Mouse (Mus musculus) embryonic facial prominence, embryonic 13.5 days (tissue): ENCODE data around the gene Sept11. TPM values are rescaled to one million over a fixed set of nuclear protein-coding genes. Genes with fewer than 3 reads are reported as not detected.
A peak's percentile ranks its signal among the peaks of the same experiment; 100 is the strongest.

Experiments
- ATAC-seq: fragments of 200-750 bp; cut with Nextera tagmentation; 2 replicates; pipeline ENCODE4 v1.8.0; 2017; ENCODE audit warnings: low read depth; ENCODE audit not compliant: insufficient number of reproducible peaks, insufficient read depth, low FRiP score, low TSS enrichment
- H3K27ac ChIP-seq: fragments of 300-500 bp; sonication (generic); 2 replicates; pipeline ENCODE4 v1.5.1; 2015; ENCODE audit warnings: moderate library complexity, mild to moderate bottlenecking, inconsistent platforms
- H3K27me3 ChIP-seq: fragments of 300-500 bp; sonication (generic); 2 replicates; pipeline ENCODE4 v1.6.1; 2015; ENCODE audit warnings: mild to moderate bottlenecking, inconsistent platforms
- H3K36me3 ChIP-seq: fragments of 300-500 bp; sonication (generic); 2 replicates; pipeline ENCODE4 v1.6.1; 2015; ENCODE audit warnings: mild to moderate bottlenecking, inconsistent platforms
- H3K4me1 ChIP-seq: fragments of 300-500 bp; sonication (generic); 2 replicates; pipeline ENCODE4 v1.6.1; 2015; ENCODE audit warnings: inconsistent platforms
- H3K4me2 ChIP-seq: fragments of 300-500 bp; sonication (generic); 2 replicates; pipeline ENCODE4 v1.6.1; 2015; ENCODE audit warnings: moderate library complexity, mild to moderate bottlenecking, inconsistent platforms
- H3K4me3 ChIP-seq: fragments of 300-500 bp; sonication (generic); 2 replicates; pipeline ENCODE4 v1.5.1; 2015; ENCODE audit warnings: mild to moderate bottlenecking, inconsistent platforms
- H3K9ac ChIP-seq: fragments of 300-500 bp; sonication (generic); 2 replicates; pipeline ENCODE4 v1.6.1; 2015; ENCODE audit warnings: mild to moderate bottlenecking, inconsistent platforms
- H3K9me3 ChIP-seq: fragments of 300-500 bp; sonication (generic); 2 replicates; pipeline ENCODE4 v1.6.1; 2016; ENCODE audit warnings: inconsistent platforms
- WGBS: fragments of 180-500 bp; shearing (Covaris S2); methylation state at CpG from one replicate; pipeline ENCODE4 v1.1.7; 2015; ENCODE audit warnings: mixed read lengths; 5-methylcytosine and 5-hydroxymethylcytosine counted together
- polyA plus RNA-seq: library from polyadenylated mRNA; unstranded; fragments of >200 nt; fragmentation: Nextera tagmentation; extraction: Ambion mirVana; gene quantifications from 2 replicates; pipeline ENCODE4 v1.2.1, GENCODE M21; 2015

Gene Sept11
- 220 and 238 TPM in 2 replicates for polyA plus RNA-seq

DNA sequence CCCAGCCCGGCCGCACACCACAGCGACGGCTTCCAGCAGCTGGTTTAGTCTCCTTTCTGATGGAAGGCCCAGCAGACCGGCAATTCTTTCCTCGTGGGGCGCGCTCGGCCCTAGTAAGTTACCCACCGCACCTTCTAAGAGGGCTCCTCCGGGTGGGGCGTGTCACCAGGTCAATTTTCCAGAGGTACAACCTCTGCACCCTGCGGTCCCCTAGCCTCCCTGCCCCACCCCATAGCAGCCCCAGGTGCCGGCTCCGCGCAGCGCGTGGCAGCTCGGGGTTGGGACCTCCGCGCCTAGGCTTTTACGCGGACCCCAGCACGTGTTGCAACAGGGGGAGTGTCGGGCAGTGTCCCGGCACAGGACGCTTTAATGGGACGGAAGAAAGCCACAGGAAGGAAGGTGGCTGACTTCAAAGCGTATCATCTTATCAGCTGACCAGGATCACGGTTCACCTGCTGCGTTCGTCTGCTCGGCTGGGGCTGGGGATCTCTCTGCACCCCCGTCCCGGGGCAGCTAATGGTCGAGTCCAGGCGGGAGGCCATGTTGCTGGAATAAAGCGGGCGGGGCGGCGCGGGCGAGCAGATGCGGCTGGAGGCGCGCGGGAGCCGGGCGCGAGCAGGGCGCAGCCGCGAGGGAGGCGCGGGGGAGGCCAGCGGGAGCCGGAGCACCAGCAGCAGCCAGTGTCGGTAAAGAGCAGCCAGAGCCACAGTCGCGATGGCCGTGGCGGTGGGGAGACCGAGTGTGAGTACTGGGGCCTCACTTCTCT lies at the start of gene Sept11:
Gene Sept11, plus strand, starts transcription at position 581 of the 766 bp plus-strand sequence.
- Histone ChIP-seq H3K4me2 (peak within 1 kb of the TSS; percentile 95), H3K36me3 (no peaks in the 10 kb centered on the region), H3K9ac (peak within 1 kb of the TSS; percentile 91), H3K4me1 (peaks cover 48% of the 10 kb centered on the region), H3K27me3 (no peaks in the 10 kb centered on the region), H3K4me3 (peak within 1 kb of the TSS; percentile 79), H3K27ac (peak within 1 kb of the TSS; percentile 96), H3K9me3 (no peaks in the 10 kb centered on the region)
- ATAC-seq, result peak; percentile 88
- under 1% methylated on average over 63 of the region's 63 CpGs for WGBS

DNA sequence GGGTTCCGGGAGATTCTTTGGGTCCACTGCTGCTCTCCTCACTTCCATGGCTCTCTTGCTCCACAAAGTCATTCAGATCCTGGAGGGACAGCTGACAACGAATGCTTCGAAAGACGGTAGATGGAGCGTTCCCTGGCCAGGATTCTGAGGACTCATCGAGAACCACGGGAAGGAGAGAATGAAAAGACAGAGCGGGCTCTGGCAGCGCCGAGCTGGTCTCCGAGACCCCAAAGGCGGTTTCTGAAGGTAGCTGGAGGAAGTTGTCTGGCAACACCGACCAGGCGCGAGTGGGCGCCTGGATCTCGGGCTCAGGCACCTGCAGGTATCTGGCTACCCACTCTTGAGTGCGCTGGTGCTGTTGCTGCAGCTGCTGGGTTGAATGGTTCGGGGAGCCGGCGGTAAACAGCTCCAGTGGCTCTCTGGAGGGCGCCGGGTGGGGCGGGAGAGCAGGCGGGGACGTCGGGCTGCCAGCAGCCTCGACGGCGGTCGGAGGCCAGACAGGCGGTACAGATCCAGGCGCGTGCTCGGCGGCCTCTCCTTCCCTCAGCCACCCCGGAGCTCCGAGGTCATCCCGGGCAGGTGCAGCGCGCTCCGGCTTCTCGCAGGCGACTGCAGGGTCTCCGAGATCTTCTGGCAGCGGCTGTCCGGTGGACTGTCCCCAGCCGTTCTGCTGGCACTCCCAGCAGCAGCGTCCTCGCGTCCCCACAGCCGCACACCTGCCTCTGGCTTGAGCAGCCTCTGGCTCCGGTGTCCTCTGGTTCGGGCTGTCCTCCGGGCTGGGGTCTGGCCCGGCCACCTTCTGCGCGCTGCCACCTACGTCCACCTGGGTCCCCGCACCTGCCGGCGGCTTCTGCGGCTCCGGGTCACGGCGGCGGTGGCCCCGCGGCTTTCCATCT lies 49.3 kb upstream of the Sept11 start:
- peak overlapping the region; percentile 97 for H3K4me2 ChIP-seq
- H3K9me3 ChIP-seq, result no peaks in the 10 kb centered on the region
- ATAC-seq, result no peak
- no peaks in the 10 kb centered on the region for H3K36me3 ChIP-seq
- H3K4me3 ChIP-seq, result peak overlapping the region; percentile 58
- peaks cover 20% of the 10 kb centered on the region for H3K4me1 ChIP-seq
- H3K27ac ChIP-seq, result no peak overlapping the region
- peaks cover 72% of the 10 kb centered on the region for H3K27me3 ChIP-seq
- 3% methylated on average over 69 of the region's 69 CpGs for WGBS
- peak overlapping the region; percentile 68 for H3K9ac ChIP-seq

GRCm38 (mm10) chr5:93044584-93045370 lies 48.5 kb upstream of the Sept11 start, which contains the start of gene Sowahb:
Gene Sowahb, minus strand, starts transcription at chr5:93045022.
- no peak within 1 kb of the TSS for H3K27ac ChIP-seq
- peak within 1 kb of the TSS; percentile 97 for H3K4me2 ChIP-seq
- H3K4me3 ChIP-seq, result peak within 1 kb of the TSS; percentile 58
- WGBS, result under 1% methylated on average over 68 of the region's 68 CpGs
- H3K9ac ChIP-seq, result peak within 1 kb of the TSS; percentile 68
- H3K9me3 ChIP-seq, result no peaks in the 10 kb centered on the region
- H3K4me1 ChIP-seq, result peaks cover 20% of the 10 kb centered on the region
- H3K36me3 ChIP-seq, result no peaks in the 10 kb centered on the region
- peaks cover 77% of the 10 kb centered on the region for H3K27me3 ChIP-seq
- ATAC-seq, result peak; percentile 83

DNA sequence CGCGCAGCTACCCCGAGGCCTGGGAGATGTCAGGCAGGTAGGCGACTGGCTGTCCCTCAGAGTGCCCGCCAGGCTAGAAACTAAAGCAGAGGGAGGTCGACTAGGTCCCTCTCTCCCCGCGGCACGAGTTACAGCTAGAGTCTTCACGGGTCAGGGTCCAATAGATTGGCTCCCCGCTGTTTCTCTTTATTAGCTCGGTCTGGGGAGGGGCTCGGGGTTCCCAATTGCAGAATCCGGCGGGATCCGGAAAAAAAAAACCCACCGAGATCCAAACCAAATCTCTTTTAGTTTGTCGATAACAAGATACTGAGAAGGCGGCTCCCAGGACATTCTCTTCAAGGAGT lies 47.9 kb upstream of the Sept11 start:
- WGBS, result under 1% methylated on average over 19 of the region's 19 CpGs
- Histone ChIP-seq H3K4me1 (peaks cover 20% of the 10 kb centered on the region), H3K4me2 (peak overlapping the region; percentile 97), H3K27ac (no peak overlapping the region), H3K27me3 (peaks cover 74% of the 10 kb centered on the region), H3K9ac (peak overlapping the region; percentile 68), H3K36me3 (no peaks in the 10 kb centered on the region), H3K9me3 (no peaks in the 10 kb centered on the region), H3K4me3 (peak overlapping the region; percentile 58)
- no peak for ATAC-seq

DNA sequence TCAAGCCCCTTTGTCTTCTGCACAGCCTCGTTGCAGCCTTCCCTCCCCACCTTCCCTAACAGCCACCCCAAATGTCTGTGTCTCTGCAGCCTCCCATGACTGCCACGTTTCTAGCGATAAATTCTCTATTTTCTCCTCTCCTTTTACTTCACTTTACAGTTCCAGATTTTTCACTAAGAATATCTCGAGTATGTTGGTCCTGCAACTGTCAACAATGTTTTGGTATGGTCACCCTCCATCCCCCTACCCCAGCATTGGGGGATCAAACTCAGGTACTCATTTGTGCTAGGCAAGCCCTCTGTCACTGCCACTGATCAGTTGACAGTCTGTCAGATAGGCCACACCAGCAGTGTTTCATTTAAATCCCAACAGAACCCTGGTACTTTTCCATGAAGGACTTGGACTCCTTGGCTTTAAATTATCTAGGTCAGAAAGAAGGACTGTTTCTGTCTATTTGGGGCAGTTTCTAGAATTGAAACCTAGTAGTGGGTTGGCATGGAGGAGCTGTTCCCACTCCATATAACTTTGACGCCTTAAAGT lies 46.9 kb upstream of the Sept11 start:
- H3K9ac ChIP-seq, result no peak overlapping the region

GRCm38 (mm10) chr5:93048481-93049240 lies 44.6 kb upstream of the Sept11 start:
- no peaks in the 10 kb centered on the region for H3K9me3 ChIP-seq
- H3K27me3 ChIP-seq, result peaks cover 49% of the 10 kb centered on the region
- H3K4me2 ChIP-seq, result no peak overlapping the region
- no peak for ATAC-seq
- peaks cover 18% of the 10 kb centered on the region for H3K4me1 ChIP-seq
- no peak overlapping the region for H3K4me3 ChIP-seq
- H3K36me3 ChIP-seq, result no peaks in the 10 kb centered on the region
- 72% methylated on average over 13 of the region's 13 CpGs for WGBS
- H3K27ac ChIP-seq, result no peak overlapping the region
- H3K9ac ChIP-seq, result no peak overlapping the region

More for the DNA sequence above, 46.9 kb upstream of the Sept11 start:
- WGBS, result 28% methylated on average over 5 of the region's 5 CpGs
- ATAC-seq, result no peak
- Histone ChIP-seq H3K4me3 (no peak overlapping the region), H3K27ac (no peak overlapping the region), H3K36me3 (no peaks in the 10 kb centered on the region), H3K4me1 (peaks cover 20% of the 10 kb centered on the region), H3K4me2 (no peak overlapping the region), H3K27me3 (peaks cover 72% of the 10 kb centered on the region), H3K9me3 (no peaks in the 10 kb centered on the region)

- 44% methylated on average over 1 of the region's 1 CpGs for WGBS
- H3K9ac ChIP-seq, result no peak overlapping the region
- H3K27me3 ChIP-seq, result peaks cover 36% of the 10 kb centered on the region
- no peaks in the 10 kb centered on the region for H3K9me3 ChIP-seq
- no peaks in the 10 kb centered on the region for H3K36me3 ChIP-seq
- H3K27ac ChIP-seq, result no peak overlapping the region
- H3K4me2 ChIP-seq, result no peak overlapping the region
- peaks cover 5% of the 10 kb centered on the region for H3K4me1 ChIP-seq
- H3K4me3 ChIP-seq, result no peak overlapping the region
- ATAC-seq, result no peak
Measured at GRCm38 (mm10) chr5:93049971-93050370, 43.3 kb upstream of the Sept11 start.

DNA sequence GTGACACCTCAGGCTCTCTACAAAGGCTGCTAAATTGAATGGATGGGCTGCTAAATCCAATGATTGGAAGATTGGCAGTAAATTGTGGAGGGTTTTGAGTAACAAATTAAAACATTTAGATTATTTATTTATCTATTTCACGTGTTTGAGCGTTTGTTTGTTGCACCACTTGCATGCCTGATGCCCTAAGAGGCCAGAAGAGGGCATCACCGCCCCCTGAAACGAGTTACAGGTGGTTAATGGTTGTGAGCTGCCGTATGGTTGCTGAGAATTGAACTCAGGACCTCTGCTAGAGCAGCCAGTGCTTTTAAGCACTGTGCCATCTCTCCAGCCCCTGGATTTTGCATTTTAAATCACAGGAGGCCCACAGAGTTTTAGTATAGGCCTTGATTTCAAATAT lies 42.2 kb upstream of the Sept11 start:
- 48% methylated on average over 5 of the region's 5 CpGs for WGBS
- Histone ChIP-seq H3K4me2 (no peak overlapping the region), H3K27ac (no peak overlapping the region), H3K36me3 (no peaks in the 10 kb centered on the region), H3K9me3 (no peaks in the 10 kb centered on the region), H3K27me3 (peaks cover 25% of the 10 kb centered on the region), H3K4me1 (no peaks in the 10 kb centered on the region), H3K9ac (no peak overlapping the region), H3K4me3 (no peak overlapping the region)
- no peak for ATAC-seq

DNA sequence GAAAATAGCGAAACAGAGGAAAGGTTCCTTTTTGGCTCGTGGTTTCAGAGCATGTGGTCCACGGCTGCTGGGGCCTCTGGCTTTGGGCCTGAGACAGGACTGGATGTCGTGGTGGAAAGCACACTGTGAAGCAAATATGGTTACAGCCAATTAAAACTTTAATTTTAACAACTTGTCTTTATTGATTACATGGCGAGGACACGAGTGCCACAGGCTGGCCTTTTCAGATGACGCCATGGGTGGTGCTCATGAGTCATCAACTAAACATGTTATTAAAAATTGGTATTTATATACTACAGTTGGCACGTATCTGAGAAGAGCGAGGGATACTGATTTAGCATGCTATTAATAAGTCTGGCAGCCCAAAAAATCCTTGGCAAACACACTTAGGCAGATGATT lies 41.3 kb upstream of the Sept11 start:
- Histone ChIP-seq H3K4me1 (no peaks in the 10 kb centered on the region), H3K4me2 (no peak overlapping the region), H3K9ac (no peak overlapping the region), H3K4me3 (no peak overlapping the region), H3K9me3 (no peaks in the 10 kb centered on the region), H3K27ac (no peak overlapping the region), H3K27me3 (peaks cover 16% of the 10 kb centered on the region), H3K36me3 (no peaks in the 10 kb centered on the region)
- 78% methylated on average over 9 of the region's 9 CpGs for WGBS
- no peak for ATAC-seq

DNA sequence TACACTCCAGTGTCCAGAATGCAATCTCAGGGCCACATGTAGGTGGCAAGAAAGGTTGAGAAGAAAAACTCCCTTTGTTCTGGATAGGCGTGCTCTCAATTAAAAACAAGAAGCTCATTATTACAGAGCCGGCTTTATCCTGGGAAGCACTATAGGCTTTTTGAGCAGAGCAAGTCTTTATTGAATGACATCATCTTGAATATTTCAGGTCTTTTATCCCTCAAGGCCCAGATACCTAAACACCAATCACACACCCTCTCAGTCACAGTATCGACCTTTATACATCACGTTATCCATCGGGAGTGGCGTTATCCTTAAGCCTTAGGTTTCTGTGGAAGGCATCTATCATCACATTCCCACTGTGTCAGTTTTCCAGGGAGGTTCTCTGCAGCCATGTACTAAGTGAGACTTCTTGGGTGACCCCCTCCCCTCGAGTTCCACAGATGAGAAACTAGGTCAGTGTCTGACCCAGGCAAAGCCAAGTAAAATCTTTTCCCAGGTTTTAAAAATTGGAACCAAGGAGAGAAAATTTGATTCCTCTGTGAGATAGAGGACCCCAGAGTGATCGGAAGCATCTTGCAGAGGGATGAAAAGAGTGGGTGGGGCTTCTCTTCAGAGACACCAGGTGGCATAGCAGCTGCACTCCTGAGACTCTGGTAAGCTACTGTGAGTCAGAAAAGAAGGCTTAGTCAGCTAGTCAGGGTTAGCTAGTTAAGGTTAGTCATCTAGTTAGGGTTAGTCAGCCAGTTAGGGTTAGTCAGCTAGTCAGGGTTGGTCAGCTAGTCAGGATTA lies 39.4 kb upstream of the Sept11 start:
- WGBS, result 44% methylated on average over 8 of the region's 8 CpGs
- no peaks in the 10 kb centered on the region for H3K36me3 ChIP-seq
- no peak overlapping the region for H3K9ac ChIP-seq
- ATAC-seq, result no peak
- H3K4me2 ChIP-seq, result no peak overlapping the region
- H3K4me3 ChIP-seq, result no peak overlapping the region
- H3K4me1 ChIP-seq, result no peaks in the 10 kb centered on the region
- no peak overlapping the region for H3K27ac ChIP-seq
- H3K9me3 ChIP-seq, result no peaks in the 10 kb centered on the region
- peaks cover 9% of the 10 kb centered on the region; the same call in 1 of the 2 replicates for H3K27me3 ChIP-seq
